ENCODE assay signal across 11 mouse cellular contexts in the genomic region with DNA sequence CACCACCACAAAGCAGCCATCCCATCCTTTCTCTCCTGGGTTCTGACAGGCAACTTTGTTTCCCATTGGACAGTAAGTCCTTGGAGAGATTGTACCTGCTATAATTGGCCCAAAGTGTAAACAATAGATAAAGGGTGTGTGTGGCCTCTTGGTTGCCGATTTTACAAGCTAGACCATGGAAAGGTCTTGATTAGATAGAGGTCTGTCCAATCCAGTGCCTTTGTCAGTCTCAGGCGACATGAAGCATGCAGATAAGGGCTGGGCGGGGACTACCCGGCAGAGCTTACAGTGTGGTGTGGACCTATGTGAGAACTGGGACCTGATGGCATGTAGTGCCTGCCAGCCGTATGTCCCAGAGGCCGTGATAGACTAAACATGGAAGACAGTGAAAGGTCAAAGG.
DNase-seq lines count a peak whose midpoint lies in the region; ATAC-seq lines count a peak whose summit lies in the region.
"Had no signal": no experiment of that assay in that cellular context is flagged by ENCODE, and none has a peak within 500 bp of the region (broad histone marks: within the 10 kb centered on the region; RNA-seq: fewer than 3 reads in every experiment).

No protein-coding gene starts in this region.

- H3K4me3 ChIP-seq in midbrain, embryonic 13.5 days (replicated peaks) = no peak overlapping the region
- no peak overlapping the region for H3K4me3 ChIP-seq in midbrain, embryonic 14.5 days (replicated peaks; ENCODE audit: low read depth, low read length)
- H3K4me3 ChIP-seq in intestine, embryonic 14.5 days (ENCODE audit: low read depth, low read length) = no peak overlapping the region
- H3K4me3 ChIP-seq in stomach, embryonic 14.5 days (ENCODE audit: low read depth, low read length) = no peak overlapping the region
- H3K4me3 ChIP-seq: forebrain, embryonic 13.5 days; kidney, embryonic 15.5 days had no signal

- no peaks in the 10 kb centered on the region for H3K27me3 ChIP-seq in midbrain, embryonic 13.5 days
- no peaks in the 10 kb centered on the region for H3K27me3 ChIP-seq in midbrain, embryonic 14.5 days (ENCODE audit: control insufficient read depth, insufficient read depth, low read length)
- H3K27me3 ChIP-seq in intestine, embryonic 14.5 days (replicated peaks; ENCODE audit: control insufficient read depth, insufficient read depth, low read length) = no peaks in the 10 kb centered on the region
- H3K27me3 ChIP-seq in stomach, embryonic 14.5 days (ENCODE audit: control insufficient read depth, insufficient read depth, low read length) = no peaks in the 10 kb centered on the region
- H3K27me3 ChIP-seq: forebrain, embryonic 13.5 days; kidney, embryonic 15.5 days had no signal

- 92% methylated on average over 6 of the region's 6 CpGs for WGBS in midbrain, embryonic 13.5 days
- WGBS in midbrain, embryonic 14.5 days = 89% methylated on average over 6 of the region's 6 CpGs
- WGBS in intestine, embryonic 14.5 days = 45% methylated on average over 6 of the region's 6 CpGs
- WGBS in stomach, embryonic 14.5 days = 49% methylated on average over 6 of the region's 6 CpGs

- H3K9ac ChIP-seq in midbrain, embryonic 13.5 days (replicated peaks) = no peak overlapping the region
- H3K9ac ChIP-seq in midbrain, embryonic 14.5 days (replicated peaks; ENCODE audit: low read length) = no peak overlapping the region
- H3K9ac ChIP-seq in intestine, embryonic 14.5 days (ENCODE audit: low read length) = no peak overlapping the region
- no peak overlapping the region for H3K9ac ChIP-seq in stomach, embryonic 14.5 days (replicated peaks; ENCODE audit: low read depth, low read length)
- H3K9ac ChIP-seq: forebrain, embryonic 13.5 days; kidney, embryonic 15.5 days had no signal

- H3K4me1 ChIP-seq in midbrain, embryonic 13.5 days (replicated peaks) = 0 out of 2 replicates have a peak, but pooled peaks cover 3% of the 10 kb centered on the region
- no peaks in the 10 kb centered on the region; the same call in 1 of the 2 replicates for H3K4me1 ChIP-seq in midbrain, embryonic 14.5 days (ENCODE audit: control insufficient read depth, insufficient read depth, low read length)
- H3K4me1 ChIP-seq in intestine, embryonic 14.5 days (replicated peaks; ENCODE audit: control insufficient read depth, insufficient read depth, low read length) = peaks cover 7% of the 10 kb centered on the region
- H3K4me1 ChIP-seq in stomach, embryonic 14.5 days (ENCODE audit: control insufficient read depth, insufficient read depth, low read length) = peaks cover 12% of the 10 kb centered on the region; the same call in 1 of the 2 replicates
- H3K4me1 ChIP-seq: forebrain, embryonic 13.5 days; kidney, embryonic 15.5 days had no signal

- 0 out of 2 replicates have a peak, but pooled peaks cover 14% of the 10 kb centered on the region for H3K36me3 ChIP-seq in midbrain, embryonic 13.5 days
- peaks cover 7% of the 10 kb centered on the region for H3K36me3 ChIP-seq in midbrain, embryonic 14.5 days (ENCODE audit: control insufficient read depth, insufficient read depth, low read length)
- peaks cover 3% of the 10 kb centered on the region; the same call in 1 of the 2 replicates for H3K36me3 ChIP-seq in intestine, embryonic 14.5 days (ENCODE audit: control insufficient read depth, insufficient read depth, low read length)
- no peaks in the 10 kb centered on the region for H3K36me3 ChIP-seq in stomach, embryonic 14.5 days (ENCODE audit: control insufficient read depth, insufficient read depth, low read length)

- no peak for DNase-seq in midbrain, embryonic 14.5 days
- peak; percentile 66 to 70 for DNase-seq in heart, adult 9 months (ENCODE audit: low spot score in 2 of 2)
- peak; percentile 50 for DNase-seq in intestine, embryonic 14.5 days (ENCODE audit: low spot score)
- DNase-seq in cerebellum, postnatal 25 days = no peak
- no peak for DNase-seq in layer of hippocampus, postnatal 14 days (ENCODE audit: low spot score in 2 of 2)
- DNase-seq: adrenal gland, postnatal 10 days; cerebellum, adult 2 months had no signal

- no peak overlapping the region for H3K27ac ChIP-seq in midbrain, embryonic 13.5 days
- H3K27ac ChIP-seq in midbrain, embryonic 14.5 days (replicated peaks; ENCODE audit: low read depth, low read length) = no peak overlapping the region
- peak overlapping the region; percentile 6; the same call in 1 of the 2 replicates for H3K27ac ChIP-seq in intestine, embryonic 14.5 days (ENCODE audit: low read depth)
- H3K27ac ChIP-seq in stomach, embryonic 14.5 days (ENCODE audit: low read length) = no peak overlapping the region
- H3K27ac ChIP-seq: forebrain, embryonic 13.5 days; kidney, embryonic 15.5 days had no signal

- no peaks in the 10 kb centered on the region for H3K9me3 ChIP-seq in midbrain, embryonic 13.5 days
- H3K9me3 ChIP-seq in midbrain, embryonic 14.5 days (ENCODE audit: control insufficient read depth, low read length) = no peaks in the 10 kb centered on the region
- no peaks in the 10 kb centered on the region for H3K9me3 ChIP-seq in intestine, embryonic 14.5 days (ENCODE audit: control insufficient read depth, low read length)
- H3K9me3 ChIP-seq in stomach, embryonic 14.5 days (ENCODE audit: control insufficient read depth, low read depth, low read length) = no peaks in the 10 kb centered on the region
- H3K9me3 ChIP-seq: forebrain, embryonic 13.5 days; kidney, embryonic 15.5 days had no signal

- no peak overlapping the region for H3K4me2 ChIP-seq in midbrain, embryonic 13.5 days (replicated peaks)
- H3K4me2 ChIP-seq in midbrain, embryonic 14.5 days (ENCODE audit: low read length) = no peak overlapping the region
- no peak overlapping the region for H3K4me2 ChIP-seq in intestine, embryonic 14.5 days (ENCODE audit: low read length)
- no peak overlapping the region for H3K4me2 ChIP-seq in stomach, embryonic 14.5 days (replicated peaks; ENCODE audit: low read depth, low read length)
- H3K4me2 ChIP-seq: forebrain, embryonic 13.5 days; kidney, embryonic 15.5 days had no signal

- ATAC-seq in midbrain, embryonic 13.5 days = peak; percentile 11; the same call in 1 of the 2 replicates
- no peak for ATAC-seq in midbrain, embryonic 14.5 days (ENCODE audit: low FRiP score, low TSS enrichment)
- peak; percentile 83 for ATAC-seq in intestine, embryonic 14.5 days (replicated peaks; ENCODE audit: low FRiP score, low TSS enrichment, low read depth)
- ATAC-seq in stomach, embryonic 14.5 days (ENCODE audit: insufficient number of reproducible peaks, insufficient read depth, low FRiP score, low read depth) = peak; percentile 73
- ATAC-seq: forebrain, embryonic 13.5 days had no signal

Comparison
In these comparisons a context has a peak if more than half of its experiments do, and no peak if none do; other contexts are left out.
1. DNase-seq: peak in heart, adult 9 months (2 of 2) and intestine, embryonic 14.5 days (single experiment); none in midbrain, embryonic 14.5 days (single experiment), cerebellum, postnatal 25 days (0 of 2) and layer of hippocampus, postnatal 14 days (0 of 2).